8 mouse cellular contexts compared by ENCODE assay signal in the genomic region with DNA sequence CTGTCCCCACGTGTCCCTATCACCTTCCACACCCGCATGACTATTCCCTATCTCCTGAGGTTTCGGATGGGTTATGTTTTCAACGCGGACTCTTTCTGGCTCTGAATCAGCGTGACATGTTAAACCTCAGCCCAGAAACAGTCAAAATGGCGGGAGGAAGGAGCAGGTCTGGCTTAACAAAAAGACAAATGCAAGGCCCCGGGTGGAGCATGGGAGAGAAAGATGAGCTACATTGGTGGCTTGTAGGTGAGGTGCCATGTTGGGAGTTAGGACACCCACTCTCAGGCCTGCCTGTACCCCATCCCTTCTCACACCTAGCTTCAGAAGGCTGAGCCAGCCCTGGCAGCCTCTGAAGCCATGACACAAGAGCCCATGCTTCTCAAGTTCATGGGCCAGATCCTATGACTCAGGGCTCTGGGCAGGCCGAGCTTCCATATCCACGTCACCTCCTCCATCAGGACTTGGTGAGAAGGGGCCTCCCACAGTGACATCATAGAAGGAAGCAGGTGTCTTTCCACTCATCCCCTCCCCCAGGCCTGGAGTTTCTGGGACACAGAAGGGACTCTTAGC.
DNase-seq lines count a peak whose midpoint lies in the region; ATAC-seq lines count a peak whose summit lies in the region.

No protein-coding gene starts in this region.

- ATAC-seq in embryonic facial prominence, embryonic 13.5 days (ENCODE audit: insufficient number of reproducible peaks, insufficient read depth, low FRiP score, low TSS enrichment, low read depth) = no peak
- no peak for ATAC-seq in lung, embryonic 15.5 days (ENCODE audit: borderline replicate concordance, extremely low read depth, low FRiP score, low TSS enrichment)
- ATAC-seq in hindbrain, embryonic 12.5 days (ENCODE audit: low FRiP score) = no peak

- H3K4me2 ChIP-seq in embryonic facial prominence, embryonic 13.5 days = no peak overlapping the region
- H3K4me2 ChIP-seq in lung, embryonic 15.5 days = no peak overlapping the region
- H3K4me2 ChIP-seq in hindbrain, embryonic 12.5 days (replicated peaks) = no peak overlapping the region

- H3K9me3 ChIP-seq in embryonic facial prominence, embryonic 13.5 days = no peaks in the 10 kb centered on the region
- H3K9me3 ChIP-seq in lung, embryonic 15.5 days = no peaks in the 10 kb centered on the region
- H3K9me3 ChIP-seq in hindbrain, embryonic 12.5 days (replicated peaks) = no peaks in the 10 kb centered on the region

- no peak overlapping the region for H3K9ac ChIP-seq in embryonic facial prominence, embryonic 13.5 days
- no peak overlapping the region for H3K9ac ChIP-seq in lung, embryonic 15.5 days
- H3K9ac ChIP-seq in hindbrain, embryonic 12.5 days = no peak overlapping the region

- H3K27me3 ChIP-seq in embryonic facial prominence, embryonic 13.5 days = peaks cover 8% of the 10 kb centered on the region; the same call in 1 of the 2 replicates
- no peaks in the 10 kb centered on the region for H3K27me3 ChIP-seq in lung, embryonic 15.5 days
- H3K27me3 ChIP-seq in hindbrain, embryonic 12.5 days = peaks cover 87% of the 10 kb centered on the region

- peak; percentile 42 for DNase-seq in ovary, adult 18-20 months (ENCODE audit: low spot score)
- no peak for DNase-seq in ovary, postnatal 10 days (ENCODE audit: low spot score)
- DNase-seq in heart, postnatal 36 days = peak; percentile 63 to 73
- no peak for DNase-seq in c-Kit-positive CD71-positive TER-119-positive erythroid progenitor cells, embryonic 14.5 days (ENCODE audit: low spot score)
- no peak for DNase-seq in testis, postnatal 14 days (ENCODE audit: low spot score)

- H3K4me3 ChIP-seq in embryonic facial prominence, embryonic 13.5 days = no peak overlapping the region
- no peak overlapping the region for H3K4me3 ChIP-seq in lung, embryonic 15.5 days
- no peak overlapping the region for H3K4me3 ChIP-seq in hindbrain, embryonic 12.5 days

- H3K4me1 ChIP-seq in embryonic facial prominence, embryonic 13.5 days = peaks cover 73% of the 10 kb centered on the region
- peaks cover 75% of the 10 kb centered on the region for H3K4me1 ChIP-seq in lung, embryonic 15.5 days
- peaks cover 26% of the 10 kb centered on the region for H3K4me1 ChIP-seq in hindbrain, embryonic 12.5 days

- WGBS in embryonic facial prominence, embryonic 13.5 days = 72% methylated on average over 10 of the region's 10 CpGs
- WGBS in lung, embryonic 15.5 days = 41% methylated on average over 10 of the region's 10 CpGs
- WGBS in hindbrain, embryonic 12.5 days = 74% methylated on average over 10 of the region's 10 CpGs

- intact Hi-C loops in heart, postnatal 36 days (cut with DNase I) = loop anchor here (1.0 kb wide), 1 partner anchor 121 kb away; no protein-coding TSS in a partner anchor

- 0 out of 2 replicates have a peak overlapping the region, but pooled peaks have one; percentile 79 for H3K27ac ChIP-seq in embryonic facial prominence, embryonic 13.5 days
- peak overlapping the region; percentile 86 for H3K27ac ChIP-seq in lung, embryonic 15.5 days
- no peak overlapping the region for H3K27ac ChIP-seq in hindbrain, embryonic 12.5 days

- H3K36me3 ChIP-seq in embryonic facial prominence, embryonic 13.5 days = no peaks in the 10 kb centered on the region
- H3K36me3 ChIP-seq in lung, embryonic 15.5 days = no peaks in the 10 kb centered on the region
- no peaks in the 10 kb centered on the region for H3K36me3 ChIP-seq in hindbrain, embryonic 12.5 days

Comparison
In these comparisons a context has a peak if more than half of its experiments do, and no peak if none do; other contexts are left out.
1. DNase-seq: peak in ovary, adult 18-20 months (single experiment) and heart, postnatal 36 days (2 of 2); none in ovary, postnatal 10 days (single experiment), c-Kit-positive CD71-positive TER-119-positive erythroid progenitor cells, embryonic 14.5 days (single experiment) and testis, postnatal 14 days (single experiment).